Mouse (Mus musculus): Measurements from ENCODE around the gene Spata21. TPM values are rescaled to one million over a fixed set of nuclear protein-coding genes. Genes with fewer than 3 reads are reported as not detected.

Spata21 gene
- polyA plus RNA-seq, 1 experiment from 2014 or later = 0.12 TPM

- no peaks in the 10 kb centered on the region for H3K9me3 ChIP-seq (ENCODE audit: control insufficient read depth)
- H3K27me3 ChIP-seq (replicated peaks; ENCODE audit: control insufficient read depth, insufficient read depth, low read length) = no peaks in the 10 kb centered on the region
- no peak for ATAC-seq
- no peak overlapping the region for H3K9ac ChIP-seq (ENCODE audit: low read depth, low read length)
- no peak overlapping the region for H3K4me2 ChIP-seq (replicated peaks; ENCODE audit: low read depth)
- H3K4me3 ChIP-seq (ENCODE audit: low read depth, low read length) = no peak overlapping the region
- no peaks in the 10 kb centered on the region for H3K4me1 ChIP-seq (replicated peaks; ENCODE audit: control insufficient read depth, insufficient read depth, low read length)
- WGBS = 64% methylated on average over 8 of the region's 8 CpGs
- 0 out of 2 replicates have a peak, but pooled peaks cover 6% of the 10 kb centered on the region for H3K36me3 ChIP-seq (ENCODE audit: control insufficient read depth, insufficient read depth)
- no peak overlapping the region for H3K27ac ChIP-seq (ENCODE audit: low read depth, low read length)
- no peak for TF ChIP-seq CTCF (IDR thresholded peaks at IDR 0.05; ENCODE audit: low read depth)
Measured at GRCm38 (mm10) chr4:141053138-141053537, 35.0 kb upstream of the Spata21 start.

GRCm38 (mm10) chr4:141053568-141054161, 34.5 kb upstream of the Spata21 start:
- H3K9ac ChIP-seq (ENCODE audit: low read depth, low read length) = no peak overlapping the region
- H3K36me3 ChIP-seq (ENCODE audit: control insufficient read depth, insufficient read depth) = 0 out of 2 replicates have a peak, but pooled peaks cover 6% of the 10 kb centered on the region
- TF ChIP-seq CTCF (IDR thresholded peaks at IDR 0.05; ENCODE audit: low read depth) = no peak
- no peak overlapping the region for H3K27ac ChIP-seq (ENCODE audit: low read depth, low read length)
- no peaks in the 10 kb centered on the region for H3K9me3 ChIP-seq (ENCODE audit: control insufficient read depth)
- no peaks in the 10 kb centered on the region for H3K4me1 ChIP-seq (replicated peaks; ENCODE audit: control insufficient read depth, insufficient read depth, low read length)
- 0 out of 2 replicates have a peak overlapping the region, but pooled peaks have one; percentile 27 for H3K4me2 ChIP-seq (replicated peaks; ENCODE audit: low read depth)
- no peak overlapping the region for H3K4me3 ChIP-seq (ENCODE audit: low read depth, low read length)
- no peaks in the 10 kb centered on the region for H3K27me3 ChIP-seq (replicated peaks; ENCODE audit: control insufficient read depth, insufficient read depth, low read length)
- WGBS = 51% methylated on average over 16 of the region's 17 CpGs
- no peak for ATAC-seq

DNA sequence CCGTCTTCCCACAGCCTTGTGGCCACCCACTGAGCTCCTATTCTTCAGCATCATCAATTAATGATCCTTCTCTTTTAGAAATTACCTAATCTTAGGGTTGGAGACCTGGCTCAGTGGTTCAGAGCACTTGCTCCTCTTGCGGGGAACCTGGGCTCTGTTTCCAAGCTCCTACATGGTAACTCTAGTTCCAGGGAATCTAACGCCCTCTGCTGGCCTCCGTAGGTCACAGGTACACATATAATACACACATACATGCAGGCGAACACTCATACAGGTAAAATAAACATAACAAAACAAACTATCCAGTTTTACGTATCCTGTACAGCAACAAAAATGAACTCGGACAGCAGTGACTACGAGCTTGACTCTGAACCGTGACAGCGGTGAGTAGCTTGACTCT, 31.2 kb upstream of the Spata21 start:
- no peak for ATAC-seq
- TF ChIP-seq CTCF (IDR thresholded peaks at IDR 0.05; ENCODE audit: low read depth) = 0 out of 2 replicates have a peak, but pooled peaks have one; percentile 21
- Histone ChIP-seq H3K9me3 (ENCODE audit: control insufficient read depth) (no peaks in the 10 kb centered on the region), H3K4me1 (replicated peaks; ENCODE audit: control insufficient read depth, insufficient read depth, low read length) (0 out of 2 replicates have a peak, but pooled peaks cover 8% of the 10 kb centered on the region), H3K4me3 (ENCODE audit: low read depth, low read length) (no peak overlapping the region), H3K4me2 (replicated peaks; ENCODE audit: low read depth) (no peak overlapping the region), H3K36me3 (ENCODE audit: control insufficient read depth, insufficient read depth) (0 out of 2 replicates have a peak, but pooled peaks cover 6% of the 10 kb centered on the region), H3K9ac (ENCODE audit: low read depth, low read length) (no peak overlapping the region), H3K27me3 (replicated peaks; ENCODE audit: control insufficient read depth, insufficient read depth, low read length) (no peaks in the 10 kb centered on the region), H3K27ac (ENCODE audit: low read depth, low read length) (no peak overlapping the region)
- 96% methylated on average over 10 of the region's 10 CpGs for WGBS

- no peaks in the 10 kb centered on the region for H3K27me3 ChIP-seq (replicated peaks; ENCODE audit: control insufficient read depth, insufficient read depth, low read length)
- H3K9ac ChIP-seq (ENCODE audit: low read depth, low read length) = no peak overlapping the region
- TF ChIP-seq CTCF (IDR thresholded peaks at IDR 0.05; ENCODE audit: low read depth) = no peak
- no peak overlapping the region for H3K4me2 ChIP-seq (replicated peaks; ENCODE audit: low read depth)
- no peak for ATAC-seq
- H3K27ac ChIP-seq (ENCODE audit: low read depth, low read length) = no peak overlapping the region
- 0 out of 2 replicates have a peak, but pooled peaks cover 8% of the 10 kb centered on the region for H3K4me1 ChIP-seq (replicated peaks; ENCODE audit: control insufficient read depth, insufficient read depth, low read length)
- H3K36me3 ChIP-seq (ENCODE audit: control insufficient read depth, insufficient read depth) = 0 out of 2 replicates have a peak, but pooled peaks cover 6% of the 10 kb centered on the region
- no peak overlapping the region for H3K4me3 ChIP-seq (ENCODE audit: low read depth, low read length)
- 77% methylated on average over 9 of the region's 9 CpGs for WGBS
- H3K9me3 ChIP-seq (ENCODE audit: control insufficient read depth) = no peaks in the 10 kb centered on the region
Measured at GRCm38 (mm10) chr4:141058835-141059234, 29.3 kb upstream of the Spata21 start.

- ATAC-seq = peak; percentile 55
- Histone ChIP-seq H3K9ac (ENCODE audit: low read depth, low read length) (peak overlapping the region; percentile 71), H3K27me3 (replicated peaks; ENCODE audit: control insufficient read depth, insufficient read depth, low read length) (no peaks in the 10 kb centered on the region), H3K36me3 (ENCODE audit: control insufficient read depth, insufficient read depth) (0 out of 2 replicates have a peak, but pooled peaks cover 6% of the 10 kb centered on the region), H3K4me1 (replicated peaks; ENCODE audit: control insufficient read depth, insufficient read depth, low read length) (0 out of 2 replicates have a peak, but pooled peaks cover 8% of the 10 kb centered on the region), H3K4me3 (ENCODE audit: low read depth, low read length) (peak overlapping the region; percentile 64), H3K4me2 (replicated peaks; ENCODE audit: low read depth) (peak overlapping the region; percentile 89), H3K9me3 (ENCODE audit: control insufficient read depth) (no peaks in the 10 kb centered on the region), H3K27ac (ENCODE audit: low read depth, low read length) (peak overlapping the region; percentile 57)
- TF ChIP-seq CTCF (IDR thresholded peaks at IDR 0.05; ENCODE audit: low read depth) = no peak
- WGBS = 3% methylated on average over 32 of the region's 32 CpGs
Measured at GRCm38 (mm10) chr4:141059616-141060425, 28.3 kb upstream of the Spata21 start.
